Mouse (Mus musculus): Measurements from ENCODE around the gene Disp2. TPM values are rescaled to one million over a fixed set of nuclear protein-coding genes. Genes with fewer than 3 reads are reported as not detected.

The Disp2 gene
- polyA plus RNA-seq, 1 experiment from 2014 or later, result 24.0 TPM

DNA sequence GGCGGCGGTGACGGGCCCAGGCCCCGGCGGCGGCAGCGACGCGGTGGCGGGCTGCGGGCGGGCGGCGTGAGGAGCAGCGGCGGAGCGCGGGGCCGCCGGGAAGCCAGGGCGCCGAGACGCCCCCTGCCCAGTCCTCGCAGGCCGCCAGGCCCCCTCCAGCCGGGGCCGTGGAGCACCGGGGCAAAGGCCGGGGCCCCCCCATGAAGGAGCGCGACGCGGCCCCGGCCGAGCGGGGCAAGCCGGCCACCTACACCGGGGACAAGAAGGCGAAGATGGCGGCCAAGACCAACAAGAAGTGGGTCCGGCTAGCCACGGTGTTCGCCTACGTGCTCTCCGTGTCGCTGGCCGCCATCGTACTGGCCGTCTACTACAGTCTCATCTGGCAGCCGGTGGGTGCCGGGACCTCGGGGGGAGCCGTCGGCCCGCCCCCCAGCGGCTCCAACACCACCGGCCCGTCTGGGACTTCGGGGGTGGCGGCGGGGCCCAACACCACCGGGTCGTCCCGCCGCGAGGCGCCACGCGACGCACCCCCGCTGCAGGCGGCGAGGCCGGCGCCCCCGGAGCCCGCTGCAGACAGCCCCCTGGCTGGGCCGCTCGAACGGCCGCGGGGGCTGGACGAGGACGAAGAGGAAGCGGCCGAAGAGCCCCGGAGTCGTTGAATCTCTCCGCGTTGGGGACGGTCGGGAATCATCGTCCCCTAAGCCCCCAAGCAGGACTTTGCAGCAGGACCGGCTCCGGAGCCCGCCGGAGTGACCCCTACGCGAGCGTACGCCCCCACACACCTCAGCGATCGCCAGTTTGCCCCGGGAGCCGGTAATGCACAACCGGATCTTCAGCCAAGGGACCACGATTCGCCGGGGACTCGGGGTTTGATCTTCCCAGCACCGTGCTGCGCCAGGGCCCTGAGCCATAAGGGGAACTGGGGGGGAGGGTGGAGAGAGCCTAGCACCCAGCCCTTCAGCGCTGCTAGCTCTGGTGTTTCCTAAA, 33.3 kb upstream of the Disp2 start:
- WGBS, result under 1% methylated on average over 112 of the region's 113 CpGs
- peak; percentile 63 for ATAC-seq (ENCODE audit: low FRiP score, low read depth)
- H3K4me1 ChIP-seq, result peaks cover 49% of the 10 kb centered on the region
- H3K9me3 ChIP-seq, result no peaks in the 10 kb centered on the region
- no peaks in the 10 kb centered on the region for H3K36me3 ChIP-seq
- H3K4me2 ChIP-seq (replicated peaks), result peak overlapping the region; percentile 99
- peak overlapping the region; percentile 96 for H3K4me3 ChIP-seq
- 0 out of 2 replicates have a peak overlapping the region, but pooled peaks have one; percentile 59 for H3K27ac ChIP-seq
- peak overlapping the region; percentile 93 for H3K9ac ChIP-seq
- peaks cover 24% of the 10 kb centered on the region for H3K27me3 ChIP-seq (replicated peaks)

DNA sequence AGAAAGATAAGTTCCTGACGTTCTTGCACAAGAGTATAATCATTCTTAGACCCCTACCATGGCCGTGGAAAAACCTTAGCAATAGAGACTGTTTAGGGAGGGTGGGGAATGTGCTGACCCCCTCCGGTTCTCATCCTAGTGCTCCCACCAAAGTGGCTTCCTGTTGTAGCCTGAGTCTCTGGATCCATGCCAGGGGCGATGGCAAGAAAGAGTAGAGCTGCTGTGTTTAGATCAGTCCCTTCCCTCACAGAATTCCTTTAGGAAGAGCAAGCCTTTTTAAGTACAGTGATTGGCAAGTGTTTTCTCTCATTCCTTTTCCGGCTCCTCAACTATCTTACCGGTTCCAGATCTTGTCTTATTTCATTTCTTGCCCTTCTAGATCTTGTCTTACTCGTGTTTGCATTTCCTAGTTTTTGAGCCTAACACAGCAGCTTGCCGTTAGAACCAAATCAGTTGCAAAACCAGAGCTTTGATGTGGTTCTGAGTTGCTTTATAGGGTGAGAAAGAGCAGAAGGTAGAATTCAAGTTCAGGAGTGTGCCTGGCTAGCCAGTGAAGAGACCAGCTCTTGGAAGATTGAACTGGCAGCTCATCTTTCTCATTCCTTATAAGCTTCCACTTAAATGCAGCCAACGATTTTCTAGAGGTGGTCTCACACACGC, 32.1 kb upstream of the Disp2 start:
- H3K27me3 ChIP-seq (replicated peaks), result peaks cover 18% of the 10 kb centered on the region
- H3K4me2 ChIP-seq (replicated peaks), result peak overlapping the region; percentile 99
- no peaks in the 10 kb centered on the region for H3K36me3 ChIP-seq
- H3K9me3 ChIP-seq, result no peaks in the 10 kb centered on the region
- H3K9ac ChIP-seq, result 0 out of 2 replicates have a peak overlapping the region, but pooled peaks have one; percentile 9
- peaks cover 49% of the 10 kb centered on the region for H3K4me1 ChIP-seq
- no peak overlapping the region for H3K27ac ChIP-seq
- WGBS, result 41% methylated on average over 10 of the region's 10 CpGs
- no peak for ATAC-seq (ENCODE audit: low FRiP score, low read depth)
- H3K4me3 ChIP-seq, result peak overlapping the region; percentile 96

GRCm38 (mm10) chr2:118749341-118749884, 30.1 kb upstream of the Disp2 start:
- peak overlapping the region; percentile 29 for H3K4me2 ChIP-seq (replicated peaks)
- H3K36me3 ChIP-seq, result no peaks in the 10 kb centered on the region
- WGBS, result 20% methylated on average over 10 of the region's 10 CpGs
- 0 out of 2 replicates have a peak overlapping the region, but pooled peaks have one; percentile 9 for H3K9ac ChIP-seq
- peaks cover 49% of the 10 kb centered on the region for H3K4me1 ChIP-seq
- H3K9me3 ChIP-seq, result no peaks in the 10 kb centered on the region
- H3K4me3 ChIP-seq, result no peak overlapping the region
- H3K27me3 ChIP-seq (replicated peaks), result peaks cover 7% of the 10 kb centered on the region
- no peak overlapping the region for H3K27ac ChIP-seq
- no peak for ATAC-seq (ENCODE audit: low FRiP score, low read depth)

- ATAC-seq (ENCODE audit: low FRiP score, low read depth), result no peak
- Histone ChIP-seq H3K9me3 (no peaks in the 10 kb centered on the region), H3K36me3 (no peaks in the 10 kb centered on the region), H3K4me2 (replicated peaks) (peak overlapping the region; percentile 29; the same call in 1 of the 2 replicates), H3K4me3 (no peak overlapping the region), H3K9ac (no peak overlapping the region), H3K27ac (no peak overlapping the region), H3K27me3 (replicated peaks) (0 out of 2 replicates have a peak, but pooled peaks cover 3% of the 10 kb centered on the region), H3K4me1 (peaks cover 42% of the 10 kb centered on the region)
- 75% methylated on average over 8 of the region's 8 CpGs for WGBS
These were observed 29.0 kb upstream of the Disp2 start for GRCm38 (mm10) chr2:118750476-118750875.

DNA sequence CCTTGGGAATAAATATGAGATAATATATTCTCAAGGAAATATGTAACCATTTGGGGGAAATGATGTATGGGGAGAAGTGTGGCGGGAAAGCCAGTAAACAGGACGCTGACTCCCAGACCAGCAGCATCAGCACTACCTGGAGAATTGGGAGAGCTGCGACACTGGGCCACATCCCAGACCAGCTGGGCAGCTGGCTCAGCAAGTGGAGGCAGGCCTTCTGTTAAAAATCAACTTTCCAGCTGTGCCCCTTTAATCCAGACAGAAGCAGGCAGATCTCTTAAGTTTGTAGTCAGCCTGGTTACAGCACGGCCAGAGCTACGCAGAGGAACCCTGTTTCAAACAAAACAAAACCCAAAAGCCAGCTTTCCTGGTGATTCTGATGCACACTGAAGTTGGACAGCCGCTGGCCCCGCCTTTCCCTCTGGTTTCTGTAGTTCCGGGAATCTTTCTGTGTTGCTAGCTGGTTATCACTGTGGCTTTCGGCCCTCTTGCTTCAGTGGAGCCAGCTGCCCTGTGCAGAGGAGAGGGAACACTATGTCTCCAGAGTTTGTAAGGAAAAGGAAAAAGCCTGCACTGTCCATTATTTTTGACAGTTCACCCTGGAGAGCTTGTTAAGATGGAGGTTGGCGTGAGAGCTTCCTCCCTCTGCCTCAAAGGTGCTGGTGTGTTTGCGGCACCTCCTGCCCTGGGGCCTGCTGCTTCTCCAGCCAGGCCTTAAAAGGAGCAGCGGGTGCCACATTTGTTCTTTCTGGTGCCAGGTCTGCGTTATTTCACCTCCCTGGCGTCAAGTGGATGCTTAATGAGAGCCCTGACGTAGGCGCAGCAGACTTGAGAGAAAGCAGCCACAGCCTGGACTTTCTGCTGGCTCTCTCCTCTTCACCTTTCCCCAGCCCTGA, 27.4 kb upstream of the Disp2 start:
- Histone ChIP-seq H3K9ac (no peak overlapping the region), H3K27me3 (replicated peaks) (0 out of 2 replicates have a peak, but pooled peaks cover 3% of the 10 kb centered on the region), H3K4me1 (peaks cover 32% of the 10 kb centered on the region), H3K9me3 (no peaks in the 10 kb centered on the region), H3K27ac (no peak overlapping the region), H3K4me2 (replicated peaks) (no peak overlapping the region), H3K4me3 (no peak overlapping the region), H3K36me3 (no peaks in the 10 kb centered on the region)
- ATAC-seq (ENCODE audit: low FRiP score, low read depth), result no peak
- WGBS, result 73% methylated on average over 16 of the region's 16 CpGs

DNA sequence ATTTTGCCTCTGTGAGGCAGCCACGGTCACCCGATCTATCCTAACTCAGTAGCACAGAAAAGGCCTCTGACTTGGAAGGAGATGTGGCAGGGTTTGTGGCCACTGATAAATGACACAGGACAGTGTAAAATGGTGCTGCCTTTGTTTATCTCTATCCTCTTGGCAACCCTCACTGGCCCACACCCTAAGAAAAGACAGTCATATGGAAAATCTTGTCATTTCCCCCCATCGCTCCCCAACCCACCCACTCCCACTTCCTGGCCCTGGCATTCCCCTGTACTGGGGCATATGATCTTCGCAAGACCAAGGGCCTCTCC, 26.8 kb upstream of the Disp2 start:
- Histone ChIP-seq H3K27me3 (replicated peaks) (0 out of 2 replicates have a peak, but pooled peaks cover 3% of the 10 kb centered on the region), H3K9me3 (no peaks in the 10 kb centered on the region), H3K4me1 (peaks cover 26% of the 10 kb centered on the region), H3K36me3 (no peaks in the 10 kb centered on the region), H3K27ac (no peak overlapping the region), H3K9ac (no peak overlapping the region), H3K4me3 (no peak overlapping the region), H3K4me2 (replicated peaks) (no peak overlapping the region)
- 78% methylated on average over 4 of the region's 4 CpGs for WGBS
- no peak for ATAC-seq (ENCODE audit: low FRiP score, low read depth)

DNA sequence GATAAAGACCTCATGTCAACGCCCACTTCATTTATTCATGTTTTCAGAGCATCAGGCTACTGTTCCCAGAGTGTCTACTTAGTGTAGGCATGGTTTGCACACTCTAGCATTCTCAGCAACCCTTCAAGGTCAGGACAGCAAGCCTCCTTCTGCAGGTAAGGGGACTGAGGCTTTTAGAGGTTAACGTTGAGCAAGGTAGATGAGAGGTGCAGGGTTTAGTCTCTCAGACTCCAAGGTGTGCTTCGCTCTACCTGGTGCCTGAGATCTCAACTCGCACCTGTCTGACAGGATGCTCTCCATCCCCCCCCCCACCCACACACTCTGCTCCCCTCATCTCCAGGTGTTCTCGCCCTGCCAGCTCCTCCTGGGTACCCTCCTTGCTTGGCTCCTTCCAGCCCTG, 25.4 kb upstream of the Disp2 start:
- H3K27ac ChIP-seq, result no peak overlapping the region
- H3K9me3 ChIP-seq, result no peaks in the 10 kb centered on the region
- no peak overlapping the region for H3K9ac ChIP-seq
- no peaks in the 10 kb centered on the region for H3K27me3 ChIP-seq (replicated peaks)
- 86% methylated on average over 5 of the region's 5 CpGs for WGBS
- H3K36me3 ChIP-seq, result no peaks in the 10 kb centered on the region
- no peak overlapping the region for H3K4me2 ChIP-seq (replicated peaks)
- H3K4me1 ChIP-seq, result peaks cover 14% of the 10 kb centered on the region
- no peak overlapping the region for H3K4me3 ChIP-seq
- no peak for ATAC-seq (ENCODE audit: low FRiP score, low read depth)

- H3K9ac ChIP-seq, result no peak overlapping the region
- no peak overlapping the region for H3K4me2 ChIP-seq (replicated peaks)
- no peak for ATAC-seq (ENCODE audit: low FRiP score, low read depth)
- H3K4me3 ChIP-seq, result no peak overlapping the region
- no peak overlapping the region for H3K27ac ChIP-seq
- 0 out of 2 replicates have a peak, but pooled peaks cover 2% of the 10 kb centered on the region for H3K27me3 ChIP-seq (replicated peaks)
- H3K9me3 ChIP-seq, result no peaks in the 10 kb centered on the region
- peaks cover 1% of the 10 kb centered on the region; the same call in 1 of the 2 replicates for H3K4me1 ChIP-seq
- H3K36me3 ChIP-seq, result no peaks in the 10 kb centered on the region
- 85% methylated on average over 6 of the region's 6 CpGs for WGBS
These were observed 24.1 kb upstream of the Disp2 start for GRCm38 (mm10) chr2:118755407-118755806.

DNA sequence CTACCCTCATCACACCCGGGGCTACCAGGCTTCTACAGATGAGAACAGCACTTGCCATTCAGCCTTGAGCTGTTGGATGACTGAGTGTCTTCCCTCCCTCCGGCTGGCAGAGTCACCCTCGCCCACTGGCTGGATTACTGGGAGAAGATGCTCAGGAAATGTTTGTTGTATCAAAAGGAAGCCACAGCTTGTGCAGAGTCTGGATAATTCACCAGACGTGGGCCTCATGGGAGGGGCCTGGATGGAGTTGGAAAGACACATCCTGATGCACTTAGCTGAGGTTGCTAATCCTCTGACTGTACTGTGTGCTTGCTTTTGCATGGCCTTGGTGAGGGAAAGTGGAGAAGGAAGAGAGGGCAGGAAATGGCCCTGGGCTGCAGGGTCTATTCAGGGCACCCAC, 23.4 kb upstream of the Disp2 start:
- no peak for ATAC-seq (ENCODE audit: low FRiP score, low read depth)
- Histone ChIP-seq H3K27ac (no peak overlapping the region), H3K36me3 (no peaks in the 10 kb centered on the region), H3K4me1 (peaks cover 3% of the 10 kb centered on the region), H3K27me3 (replicated peaks) (peaks cover 4% of the 10 kb centered on the region; the same call in 1 of the 2 replicates), H3K4me3 (no peak overlapping the region), H3K9ac (no peak overlapping the region), H3K4me2 (replicated peaks) (no peak overlapping the region), H3K9me3 (no peaks in the 10 kb centered on the region)
- 79% methylated on average over 4 of the region's 4 CpGs for WGBS

DNA sequence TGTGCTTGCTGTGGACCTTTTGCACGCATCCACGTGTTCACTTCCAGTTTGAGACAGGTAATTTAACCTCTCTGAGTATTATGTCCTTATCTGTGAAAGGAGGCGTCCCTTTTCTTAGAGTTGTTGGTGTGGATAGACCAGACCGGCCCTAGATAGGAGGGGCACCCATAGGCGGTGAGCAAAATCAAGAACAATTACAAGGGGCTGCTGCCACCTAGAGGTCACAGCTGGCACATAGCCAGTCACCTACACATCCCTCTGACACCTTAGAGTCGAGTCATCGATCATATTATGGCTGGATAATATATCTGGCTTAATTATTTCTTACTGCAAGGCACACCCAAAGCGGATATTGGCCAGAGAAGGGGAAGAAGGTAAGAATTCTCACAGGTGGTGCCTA, 19.7 kb upstream of the Disp2 start:
- H3K4me3 ChIP-seq, result no peak overlapping the region
- H3K4me1 ChIP-seq, result peaks cover 29% of the 10 kb centered on the region
- no peaks in the 10 kb centered on the region for H3K9me3 ChIP-seq
- ATAC-seq (ENCODE audit: low FRiP score, low read depth), result no peak
- no peaks in the 10 kb centered on the region for H3K36me3 ChIP-seq
- no peak overlapping the region for H3K9ac ChIP-seq
- peaks cover 4% of the 10 kb centered on the region; the same call in 1 of the 2 replicates for H3K27me3 ChIP-seq (replicated peaks)
- 13% methylated on average over 8 of the region's 8 CpGs for WGBS
- no peak overlapping the region for H3K27ac ChIP-seq
- no peak overlapping the region for H3K4me2 ChIP-seq (replicated peaks)

- 83% methylated on average over 11 of the region's 11 CpGs for WGBS
- H3K27ac ChIP-seq, result no peak overlapping the region
These were observed 19.1 kb upstream of the Disp2 start for GRCm38 (mm10) chr2:118760311-118761025.

More at GRCm38 (mm10) chr2:118760311-118761025, 19.1 kb upstream of the Disp2 start:
- no peaks in the 10 kb centered on the region for H3K36me3 ChIP-seq
- H3K4me2 ChIP-seq (replicated peaks), result no peak overlapping the region
- no peaks in the 10 kb centered on the region for H3K9me3 ChIP-seq
- 0 out of 2 replicates have a peak overlapping the region, but pooled peaks have one; percentile 29 for H3K9ac ChIP-seq
- peaks cover 4% of the 10 kb centered on the region; the same call in 1 of the 2 replicates for H3K27me3 ChIP-seq (replicated peaks)
- peaks cover 29% of the 10 kb centered on the region for H3K4me1 ChIP-seq
- ATAC-seq (ENCODE audit: low FRiP score, low read depth), result no peak
- H3K4me3 ChIP-seq, result no peak overlapping the region
